Mouse (Mus musculus) forebrain, embryonic 16.5 days (tissue): Measurements from ENCODE around the gene Snrpd2. TPM values are rescaled to one million over a fixed set of nuclear protein-coding genes. Genes with fewer than 3 reads are reported as not detected.

Source experiments
- ATAC-seq: fragments of 200-750 bp; cut with Nextera tagmentation; 2 replicates; pipeline ENCODE4 v1.8.0; 2017; ENCODE audit warnings: mild to moderate bottlenecking, moderate library complexity
- H3K27ac ChIP-seq: fragments of 300-500 bp; sonication (generic); 2 replicates; pipeline ENCODE4 v1.5.1; 2014; ENCODE audit warnings: low read length, control low read depth
- H3K27me3 ChIP-seq: fragments of 300-500 bp; sonication (generic); replicated peaks from 2 replicates; pipeline ENCODE4 v1.6.1; 2014; ENCODE audit warnings: low read length; ENCODE audit not compliant: control insufficient read depth, insufficient read depth
- H3K36me3 ChIP-seq: fragments of 300-500 bp; sonication (generic); 2 replicates; pipeline ENCODE4 v1.6.1; 2014; ENCODE audit not compliant: control insufficient read depth, insufficient read depth
- H3K4me1 ChIP-seq: fragments of 300-500 bp; sonication (generic); replicated peaks from 2 replicates; pipeline ENCODE4 v1.6.1; 2014; ENCODE audit warnings: low read length; ENCODE audit not compliant: control insufficient read depth, insufficient read depth
- H3K4me2 ChIP-seq: fragments of 300-500 bp; sonication (generic); 2 replicates; pipeline ENCODE4 v1.6.1; 2014; ENCODE audit warnings: mild to moderate bottlenecking, low read length, control low read depth
- H3K4me3 ChIP-seq: fragments of 300-500 bp; sonication (generic); replicated peaks from 2 replicates; pipeline ENCODE4 v1.5.1; 2014; ENCODE audit warnings: mild to moderate bottlenecking, low read length, control low read depth
- H3K9ac ChIP-seq: fragments of 300-500 bp; sonication (generic); replicated peaks from 2 replicates; pipeline ENCODE4 v1.6.1; 2014; ENCODE audit warnings: low read depth, low read length, control low read depth
- H3K9me3 ChIP-seq: fragments of 300-500 bp; sonication (generic); 2 replicates; pipeline ENCODE4 v1.6.1; 2016; ENCODE audit warnings: low read length; ENCODE audit not compliant: control insufficient read depth
- WGBS: fragments of 180-500 bp; shearing (Covaris S2); extraction: QIAGEN DNeasy Blood & Tissue Kit; methylation state at CpG from one replicate; pipeline ENCODE4 v1.1.7; 2014; 5-methylcytosine and 5-hydroxymethylcytosine counted together
- polyA plus RNA-seq: library from polyadenylated mRNA; unstranded; fragments of >200 nt; fragmentation: Nextera tagmentation; extraction: Ambion mirVana; gene quantifications from 2 replicates; pipeline ENCODE4 v1.2.1, GENCODE M21; 2015

Snrpd2 gene
- 116 and 118 TPM in 2 replicates for polyA plus RNA-seq

DNA sequence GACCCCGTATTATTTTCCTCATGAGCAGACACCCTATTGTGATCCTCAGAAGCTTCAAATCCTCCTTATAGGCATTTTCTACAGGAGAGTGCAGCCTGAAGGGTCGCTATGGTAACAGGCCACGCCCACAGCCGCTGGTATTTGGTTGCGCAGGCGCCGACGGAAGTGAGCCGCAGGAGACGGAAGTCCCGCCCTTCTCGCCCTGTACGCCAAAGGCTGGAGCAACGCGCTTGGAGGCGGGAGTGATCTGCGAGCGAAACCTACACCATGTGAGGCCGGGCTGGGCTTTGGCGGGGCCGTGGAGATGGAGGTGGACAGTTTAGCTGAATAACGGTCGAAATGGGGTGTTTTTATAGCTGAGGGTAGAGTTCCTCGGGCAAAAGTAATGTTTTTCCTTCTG lies at the start of gene Snrpd2:
Gene Snrpd2, plus strand, starts transcription at position 97 of the 400 bp plus-strand sequence.
- peak within 1 kb of the TSS; percentile 72 for H3K4me3 ChIP-seq
- H3K27me3 ChIP-seq, result no peaks in the 10 kb centered on the region
- peak within 1 kb of the TSS; percentile 94 for H3K27ac ChIP-seq
- under 1% methylated on average over 24 of the region's 24 CpGs for WGBS
- H3K36me3 ChIP-seq, result peaks cover 12% of the 10 kb centered on the region
- H3K4me2 ChIP-seq, result peak within 1 kb of the TSS; percentile 91
- H3K9ac ChIP-seq, result peak within 1 kb of the TSS; percentile 54
- H3K4me1 ChIP-seq, result peaks cover 16% of the 10 kb centered on the region
- ATAC-seq, result peak; percentile 90
- no peaks in the 10 kb centered on the region for H3K9me3 ChIP-seq

DNA sequence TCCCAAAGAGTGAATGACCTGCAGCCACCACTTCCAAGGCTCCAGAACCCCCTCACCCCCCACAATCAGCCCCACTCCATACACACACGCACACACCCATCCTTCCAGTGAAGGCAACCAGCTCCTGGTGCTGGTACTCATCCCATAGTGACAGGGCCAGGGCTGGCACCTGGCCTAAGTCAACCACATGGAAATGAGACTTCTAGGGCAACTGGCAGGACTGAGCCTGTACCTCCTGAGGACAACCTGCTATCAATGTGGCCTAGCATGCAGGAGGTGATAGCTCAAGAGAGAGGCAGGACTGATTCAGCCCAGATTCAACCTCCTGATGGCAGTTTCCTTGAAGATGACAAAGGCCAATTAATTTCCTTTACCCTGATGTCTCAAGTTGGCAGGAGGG lies 49.2 kb upstream of the Snrpd2 start:
- H3K4me2 ChIP-seq, result no peak overlapping the region
- no peaks in the 10 kb centered on the region for H3K27me3 ChIP-seq
- H3K4me1 ChIP-seq, result peaks cover 14% of the 10 kb centered on the region
- no peak for ATAC-seq
- H3K36me3 ChIP-seq, result no peaks in the 10 kb centered on the region
- H3K9ac ChIP-seq, result no peak overlapping the region
- H3K9me3 ChIP-seq, result no peaks in the 10 kb centered on the region
- H3K27ac ChIP-seq, result no peak overlapping the region
- WGBS, result 76% methylated on average over 1 of the region's 1 CpGs
- no peak overlapping the region for H3K4me3 ChIP-seq

DNA sequence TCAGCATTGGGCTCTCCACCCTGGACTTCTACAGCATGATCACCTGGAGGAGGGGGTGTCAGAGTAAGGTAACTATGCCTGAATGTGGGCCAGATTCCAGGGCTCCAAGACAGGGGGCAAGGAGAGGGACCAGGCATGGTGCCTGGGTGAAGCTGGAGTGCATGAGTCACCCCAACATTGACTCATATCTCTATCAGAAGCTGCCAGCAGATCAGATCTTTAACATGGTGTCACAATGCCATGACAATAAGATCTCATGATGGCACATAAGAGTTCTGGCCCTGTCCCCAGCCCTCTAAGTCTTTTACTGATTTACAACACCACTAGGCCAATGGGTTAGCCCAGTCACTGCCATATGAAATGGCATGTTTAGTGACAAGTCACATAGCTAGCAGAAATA lies 45.8 kb upstream of the Snrpd2 start:
- no peak overlapping the region for H3K27ac ChIP-seq
- H3K9ac ChIP-seq, result no peak overlapping the region
- H3K4me3 ChIP-seq, result no peak overlapping the region
- no peak for ATAC-seq
- no peak overlapping the region for H3K4me2 ChIP-seq
- H3K9me3 ChIP-seq, result no peaks in the 10 kb centered on the region
- H3K27me3 ChIP-seq, result no peaks in the 10 kb centered on the region
- H3K4me1 ChIP-seq, result no peaks in the 10 kb centered on the region
- no peaks in the 10 kb centered on the region for H3K36me3 ChIP-seq

DNA sequence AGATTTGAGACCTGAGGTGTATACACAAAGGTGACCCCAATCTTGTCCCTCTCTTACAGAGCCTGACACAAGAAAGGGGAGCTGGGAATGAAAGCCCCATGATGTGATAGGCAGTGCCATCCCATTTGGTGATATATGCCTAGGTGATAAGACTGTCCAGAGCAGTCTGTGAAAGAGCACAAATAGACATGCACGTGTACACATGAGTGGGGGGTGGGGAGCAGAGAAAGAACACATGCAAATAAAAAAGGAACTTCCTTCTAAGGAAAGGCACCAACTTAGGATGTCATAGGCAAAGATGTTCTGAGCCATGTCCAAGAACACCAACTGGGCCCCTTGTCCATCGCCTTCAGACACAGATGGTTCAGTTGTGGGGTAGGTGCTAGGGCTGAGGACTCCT lies 45.0 kb upstream of the Snrpd2 start:
- Histone ChIP-seq H3K9me3 (no peaks in the 10 kb centered on the region), H3K4me1 (no peaks in the 10 kb centered on the region), H3K4me3 (no peak overlapping the region), H3K27ac (no peak overlapping the region), H3K27me3 (no peaks in the 10 kb centered on the region), H3K4me2 (no peak overlapping the region), H3K36me3 (no peaks in the 10 kb centered on the region), H3K9ac (no peak overlapping the region)
- 81% methylated on average over 2 of the region's 2 CpGs for WGBS
- ATAC-seq, result no peak

DNA sequence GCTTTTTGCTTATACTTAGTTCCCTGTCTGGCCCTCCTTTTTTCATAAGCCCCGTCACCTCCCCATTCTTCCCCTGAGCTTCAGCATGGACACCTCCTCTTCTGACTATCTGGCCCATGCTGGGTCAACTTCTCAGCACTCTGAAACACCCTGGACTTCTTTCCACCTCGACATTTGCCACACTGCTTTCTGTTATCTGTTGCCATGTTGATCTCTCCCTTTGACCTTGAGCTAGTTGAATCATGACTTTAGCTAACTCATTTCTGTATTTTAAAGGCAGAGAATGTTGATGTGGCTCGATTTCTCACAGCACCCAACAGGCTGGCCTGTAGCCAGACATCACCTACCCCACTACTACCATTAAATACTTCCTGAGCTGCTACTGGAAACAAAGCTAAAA lies 42.1 kb upstream of the Snrpd2 start:
- no peaks in the 10 kb centered on the region for H3K27me3 ChIP-seq
- no peak overlapping the region for H3K27ac ChIP-seq
- 58% methylated on average over 3 of the region's 3 CpGs for WGBS
- ATAC-seq, result no peak
- no peak overlapping the region for H3K9ac ChIP-seq
- H3K9me3 ChIP-seq, result no peaks in the 10 kb centered on the region
- no peak overlapping the region for H3K4me3 ChIP-seq
- no peak overlapping the region for H3K4me2 ChIP-seq
- H3K36me3 ChIP-seq, result no peaks in the 10 kb centered on the region
- H3K4me1 ChIP-seq, result no peaks in the 10 kb centered on the region

DNA sequence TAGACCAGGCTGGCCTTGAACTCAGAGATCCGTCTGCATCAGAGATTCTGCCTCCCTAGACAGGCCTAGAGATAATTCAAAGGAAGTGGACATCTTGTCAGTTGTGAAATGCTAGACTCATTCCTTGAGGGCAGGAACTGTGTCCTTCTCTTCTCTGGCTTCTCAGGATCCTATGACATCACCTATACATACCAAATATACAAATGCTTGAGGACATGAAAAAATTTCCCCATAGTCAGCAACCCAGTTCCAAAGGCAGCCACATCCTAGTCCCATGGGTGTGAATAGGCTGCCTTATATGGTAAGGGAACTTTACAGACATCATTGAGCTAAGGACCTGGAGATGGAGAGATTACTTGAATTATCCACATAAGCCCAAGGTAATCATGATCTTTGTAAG lies 40.0 kb upstream of the Snrpd2 start:
- Histone ChIP-seq H3K27me3 (no peaks in the 10 kb centered on the region), H3K4me3 (no peak overlapping the region), H3K4me1 (no peaks in the 10 kb centered on the region), H3K9ac (no peak overlapping the region), H3K4me2 (no peak overlapping the region), H3K36me3 (no peaks in the 10 kb centered on the region), H3K9me3 (no peaks in the 10 kb centered on the region), H3K27ac (no peak overlapping the region)
- 86% methylated on average over 1 of the region's 1 CpGs for WGBS
- no peak for ATAC-seq

DNA sequence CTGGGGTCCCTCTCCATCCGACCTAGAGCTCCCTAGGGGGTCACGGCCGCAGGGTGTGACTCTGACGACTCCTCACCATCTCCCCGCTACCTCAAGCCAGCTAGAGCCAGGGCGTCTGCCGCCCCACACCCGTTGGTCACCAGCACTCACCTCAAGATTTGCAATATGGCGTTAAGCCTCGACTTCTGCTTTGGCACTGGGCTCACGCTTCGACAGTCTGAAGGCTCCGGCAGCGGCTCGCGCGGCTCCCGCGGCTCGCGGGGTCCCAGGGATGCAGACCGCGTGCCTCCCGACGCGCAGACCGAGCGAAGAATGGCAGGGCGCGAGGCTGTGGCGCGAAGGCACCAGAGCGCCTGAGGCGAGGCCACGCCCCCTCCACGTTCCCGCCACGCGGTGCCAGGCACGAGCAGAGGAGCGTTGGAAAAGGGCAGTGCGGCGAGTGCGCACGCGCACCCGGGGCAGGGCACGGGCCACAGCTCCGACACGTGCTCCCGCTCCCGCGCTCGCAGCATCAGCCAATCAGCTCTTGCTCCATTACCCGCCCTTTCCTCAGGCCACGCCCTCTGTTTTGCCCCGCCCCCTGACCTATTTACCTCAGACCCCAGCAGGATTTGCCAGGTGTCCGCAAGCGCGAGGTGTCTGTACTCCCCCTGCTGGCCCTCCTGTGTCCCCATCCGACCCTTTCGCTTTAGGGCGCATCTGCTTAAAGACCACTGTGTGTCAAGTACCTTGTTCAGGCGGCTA lies 31.3 kb upstream of the Snrpd2 start, which contains the start of gene Gm4969:
Gene Gm4969, minus strand, starts transcription at position 341 of the 744 bp plus-strand sequence.
- no peaks in the 10 kb centered on the region for H3K27me3 ChIP-seq
- H3K27ac ChIP-seq, result no peak within 1 kb of the TSS
- peak within 1 kb of the TSS; percentile 63 for H3K4me2 ChIP-seq
- 20% methylated on average over 60 of the region's 64 CpGs for WGBS
- no peaks in the 10 kb centered on the region for H3K36me3 ChIP-seq
- peak; percentile 26 for ATAC-seq
- H3K9me3 ChIP-seq, result 0 out of 2 replicates have a peak, but pooled peaks cover 4% of the 10 kb centered on the region
- H3K9ac ChIP-seq, result peak within 1 kb of the TSS; percentile 23; the same call in 1 of the 2 replicates
- H3K4me3 ChIP-seq, result peak within 1 kb of the TSS; percentile 39
- H3K4me1 ChIP-seq, result peaks cover 21% of the 10 kb centered on the region

DNA sequence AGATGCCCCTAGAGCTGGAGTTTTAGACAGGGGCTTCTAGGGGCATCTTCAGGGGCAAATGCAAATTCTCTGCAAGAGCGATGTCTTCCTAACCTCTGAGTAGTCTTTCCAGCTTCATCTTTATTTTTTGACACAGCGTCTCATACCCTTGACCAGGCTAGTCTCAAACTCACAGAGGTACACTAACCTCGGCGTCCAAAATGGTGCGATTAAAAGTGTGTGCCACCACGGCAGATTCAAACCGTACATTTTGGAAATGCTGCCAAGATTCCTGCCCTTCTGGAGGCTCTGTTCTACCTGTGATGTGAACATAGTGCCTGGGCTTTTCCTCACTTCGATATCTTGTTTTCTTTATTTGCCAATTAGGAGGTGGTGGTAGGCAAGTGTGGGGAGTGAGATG lies 30.4 kb upstream of the Snrpd2 start:
- 0 out of 2 replicates have a peak, but pooled peaks cover 4% of the 10 kb centered on the region for H3K9me3 ChIP-seq
- ATAC-seq, result peak; percentile 6; the same call in 1 of the 2 replicates
- peak overlapping the region; percentile 69; the same call in 1 of the 2 replicates for H3K4me2 ChIP-seq
- WGBS, result 95% methylated on average over 8 of the region's 8 CpGs
- H3K4me3 ChIP-seq, result no peak overlapping the region
- no peak overlapping the region for H3K27ac ChIP-seq
- no peaks in the 10 kb centered on the region for H3K36me3 ChIP-seq
- no peaks in the 10 kb centered on the region for H3K27me3 ChIP-seq
- no peak overlapping the region for H3K9ac ChIP-seq
- H3K4me1 ChIP-seq, result peaks cover 21% of the 10 kb centered on the region

DNA sequence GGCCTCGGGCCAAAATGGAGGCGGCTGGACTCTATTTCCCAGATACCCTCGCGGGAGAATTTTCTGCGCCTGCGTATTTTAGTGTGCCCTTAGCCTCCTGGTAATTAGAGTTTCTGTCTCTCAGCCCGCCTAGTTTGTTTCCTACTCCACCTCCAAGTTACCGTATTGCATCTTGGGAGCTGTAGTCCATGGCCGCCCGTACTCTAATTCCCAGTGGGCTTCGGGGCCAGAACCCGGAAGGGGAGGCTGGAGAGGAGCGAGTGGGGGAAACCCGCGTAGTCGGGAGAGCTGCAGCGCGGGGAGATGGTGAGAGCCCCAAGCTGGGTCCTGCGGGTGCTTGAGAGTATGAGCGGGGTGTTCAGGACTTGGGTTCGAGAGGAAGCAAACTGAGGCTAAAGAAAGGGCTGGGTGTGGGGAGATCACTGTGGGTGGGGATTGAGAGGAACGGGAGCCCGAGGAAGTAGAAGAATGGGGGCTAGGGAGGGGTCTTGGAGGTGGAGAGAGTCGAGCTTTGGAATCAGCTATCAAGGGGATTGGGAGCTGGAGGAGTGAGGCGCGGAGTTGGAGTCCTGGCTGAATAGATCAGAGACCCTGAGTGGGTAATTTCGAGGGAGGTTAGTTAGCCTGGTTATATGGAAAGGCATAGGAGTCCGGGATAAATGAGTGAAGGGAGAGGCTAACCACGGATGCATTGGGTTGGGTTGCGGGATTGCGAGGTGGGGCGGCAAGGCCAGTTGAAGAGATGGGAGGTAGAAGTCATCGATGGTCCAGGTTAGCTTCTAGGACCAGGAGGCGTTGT lies 29.7 kb upstream of the Snrpd2 start, which contains the start of gene Fbxo46:
Gene Fbxo46, plus strand, starts transcription at position 229 of the 799 bp plus-strand sequence.
- peak; percentile 98 for ATAC-seq
- H3K9me3 ChIP-seq, result 0 out of 2 replicates have a peak, but pooled peaks cover 4% of the 10 kb centered on the region
- H3K4me3 ChIP-seq, result peak within 1 kb of the TSS; percentile 65
- H3K4me1 ChIP-seq, result peaks cover 21% of the 10 kb centered on the region
- 2% methylated on average over 34 of the region's 34 CpGs for whole genome bisulfite sequencing
- no peaks in the 10 kb centered on the region for H3K27me3 ChIP-seq
- peak within 1 kb of the TSS; percentile 69 for H3K9ac ChIP-seq
- no peaks in the 10 kb centered on the region for H3K36me3 ChIP-seq
- peak within 1 kb of the TSS; percentile 42; the same call in 1 of the 2 replicates for H3K27ac ChIP-seq
- H3K4me2 ChIP-seq, result peak within 1 kb of the TSS; percentile 69
